Mouse (Mus musculus): ENCODE data around the gene Med4. TPM values are rescaled to one million over a fixed set of nuclear protein-coding genes. Genes with fewer than 3 reads are reported as not detected.
"Not testable (repeated sequence)": the region's sequence is repeated elsewhere in the genome, so short reads cannot be mapped to it uniquely, and the experiment has no call there.

Med4 gene
- polyA plus RNA-seq, 1 experiment from 2014 or later = 24.4 TPM

- Histone ChIP-seq H3K36me3 (ENCODE audit: control insufficient read depth, insufficient read depth) (no peaks in the 10 kb centered on the region; the same call in 1 of the 2 replicates), H3K4me2 (ENCODE audit: low read depth, low read length) (peak overlapping the region; percentile 37), H3K4me1 (ENCODE audit: control insufficient read depth, low read depth, low read length) (peaks cover 13% of the 10 kb centered on the region), H3K9me3 (replicated peaks; ENCODE audit: control insufficient read depth, low read length) (no peaks in the 10 kb centered on the region), H3K9ac (ENCODE audit: low read depth, low read length) (no peak overlapping the region), H3K4me3 (ENCODE audit: low read depth, low read length) (no peak overlapping the region; the same call in 1 of the 2 replicates), H3K27me3 (ENCODE audit: control insufficient read depth, insufficient read depth, low read depth, low read length) (no peaks in the 10 kb centered on the region), H3K27ac (ENCODE audit: low read length) (0 out of 2 replicates have a peak overlapping the region, but pooled peaks have one; percentile 5)
- ATAC-seq (ENCODE audit: low read depth) = peak; percentile 47
- WGBS (ENCODE audit: insufficient replicate concordance) = 48% methylated on average over 11 of the region's 11 CpGs
These were observed 2.0 kb upstream of the Med4 start for GRCm38 (mm10) chr14:73507702-73508376.

- no peak for ATAC-seq (ENCODE audit: low read depth)
- 73% methylated on average over 6 of the region's 6 CpGs for WGBS (ENCODE audit: insufficient replicate concordance)
- H3K4me2 ChIP-seq (ENCODE audit: low read depth, low read length) = no peak overlapping the region
- H3K27me3 ChIP-seq (ENCODE audit: control insufficient read depth, insufficient read depth, low read depth, low read length) = no peaks in the 10 kb centered on the region
- no peaks in the 10 kb centered on the region; the same call in 1 of the 2 replicates for H3K36me3 ChIP-seq (ENCODE audit: control insufficient read depth, insufficient read depth)
- no peak overlapping the region for H3K27ac ChIP-seq (ENCODE audit: low read length)
- H3K9ac ChIP-seq (ENCODE audit: low read depth, low read length) = no peak overlapping the region
- H3K4me3 ChIP-seq (ENCODE audit: low read depth, low read length) = no peak overlapping the region
- peaks cover 13% of the 10 kb centered on the region for H3K4me1 ChIP-seq (ENCODE audit: control insufficient read depth, low read depth, low read length)
- H3K9me3 ChIP-seq (replicated peaks; ENCODE audit: control insufficient read depth, low read length) = no peaks in the 10 kb centered on the region
These were observed 1.0 kb upstream of the Med4 start for GRCm38 (mm10) chr14:73508630-73509395.

- no peaks in the 10 kb centered on the region for H3K36me3 ChIP-seq (ENCODE audit: control insufficient read depth, insufficient read depth)
- no peaks in the 10 kb centered on the region for H3K9me3 ChIP-seq (replicated peaks; ENCODE audit: control insufficient read depth, low read length)
- ATAC-seq (ENCODE audit: low read depth) = no peak
- peaks cover 5% of the 10 kb centered on the region for H3K4me1 ChIP-seq (ENCODE audit: control insufficient read depth, low read depth, low read length)
- H3K4me3 ChIP-seq (ENCODE audit: low read depth, low read length) = peak overlapping the region; percentile 72
- H3K4me2 ChIP-seq (ENCODE audit: low read depth, low read length) = peak overlapping the region; percentile 66
- H3K9ac ChIP-seq (ENCODE audit: low read depth, low read length) = no peak overlapping the region
- 40% methylated on average over 3 of the region's 3 CpGs for WGBS (ENCODE audit: insufficient replicate concordance)
- H3K27ac ChIP-seq (ENCODE audit: low read length) = no peak overlapping the region
- H3K27me3 ChIP-seq (ENCODE audit: control insufficient read depth, insufficient read depth, low read depth, low read length) = no peaks in the 10 kb centered on the region
These were observed 14.3 kb downstream of the Med4 start for GRCm38 (mm10) chr14:73524136-73524535.

GRCm38 (mm10) chr14:73524766-73525448, 15.1 kb downstream of the Med4 start, which contains the start of gene Sucla2:
Gene Sucla2 (plus strand): TSS chr14:73525319.
- Histone ChIP-seq H3K9ac (ENCODE audit: low read depth, low read length) (peak within 1 kb of the TSS; percentile 71), H3K36me3 (ENCODE audit: control insufficient read depth, insufficient read depth) (no peaks in the 10 kb centered on the region), H3K9me3 (replicated peaks; ENCODE audit: control insufficient read depth, low read length) (no peaks in the 10 kb centered on the region), H3K27ac (ENCODE audit: low read length) (peak within 1 kb of the TSS; percentile 80), H3K4me1 (ENCODE audit: control insufficient read depth, low read depth, low read length) (peaks cover 5% of the 10 kb centered on the region), H3K4me2 (ENCODE audit: low read depth, low read length) (peak within 1 kb of the TSS; percentile 66), H3K4me3 (ENCODE audit: low read depth, low read length) (peak within 1 kb of the TSS; percentile 72), H3K27me3 (ENCODE audit: control insufficient read depth, insufficient read depth, low read depth, low read length) (no peaks in the 10 kb centered on the region)
- ATAC-seq (ENCODE audit: low read depth) = peak; percentile 100
- 0% methylated on average over 37 of the region's 41 CpGs for whole genome bisulfite sequencing (ENCODE audit: insufficient replicate concordance)

- not testable (repeated sequence) for H3K27ac ChIP-seq (ENCODE audit: low read length); H3K4me3 ChIP-seq (ENCODE audit: low read depth, low read length); H3K4me1 ChIP-seq (ENCODE audit: control insufficient read depth, low read depth, low read length); H3K4me2 ChIP-seq (ENCODE audit: low read depth, low read length); H3K36me3 ChIP-seq (ENCODE audit: control insufficient read depth, insufficient read depth); H3K27me3 ChIP-seq (ENCODE audit: control insufficient read depth, insufficient read depth, low read depth, low read length); H3K9me3 ChIP-seq (replicated peaks; ENCODE audit: control insufficient read depth, low read length); H3K9ac ChIP-seq (ENCODE audit: low read depth, low read length); ATAC-seq (ENCODE audit: low read depth)
- WGBS (ENCODE audit: insufficient replicate concordance) = 71% methylated on average over 3 of the region's 3 CpGs
These were observed 18.8 kb downstream of the Med4 start for GRCm38 (mm10) chr14:73528661-73529060.

GRCm38 (mm10) chr14:73533755-73534465, 24.1 kb downstream of the Med4 start:
- H3K4me2 ChIP-seq (ENCODE audit: low read depth, low read length) = no peak overlapping the region
- H3K9me3 ChIP-seq (replicated peaks; ENCODE audit: control insufficient read depth, low read length) = no peaks in the 10 kb centered on the region
- H3K4me3 ChIP-seq (ENCODE audit: low read depth, low read length) = no peak overlapping the region
- H3K36me3 ChIP-seq (ENCODE audit: control insufficient read depth, insufficient read depth) = no peaks in the 10 kb centered on the region
- WGBS (ENCODE audit: insufficient replicate concordance) = 61% methylated on average over 6 of the region's 6 CpGs
- no peak overlapping the region for H3K27ac ChIP-seq (ENCODE audit: low read length)
- no peaks in the 10 kb centered on the region for H3K4me1 ChIP-seq (ENCODE audit: control insufficient read depth, low read depth, low read length)
- ATAC-seq (ENCODE audit: low read depth) = no peak
- H3K27me3 ChIP-seq (ENCODE audit: control insufficient read depth, insufficient read depth, low read depth, low read length) = no peaks in the 10 kb centered on the region
- no peak overlapping the region for H3K9ac ChIP-seq (ENCODE audit: low read depth, low read length)

- H3K4me3 ChIP-seq (ENCODE audit: low read depth, low read length) = no peak overlapping the region
- H3K9me3 ChIP-seq (replicated peaks; ENCODE audit: control insufficient read depth, low read length) = no peaks in the 10 kb centered on the region
- H3K27ac ChIP-seq (ENCODE audit: low read length) = no peak overlapping the region
- no peaks in the 10 kb centered on the region for H3K36me3 ChIP-seq (ENCODE audit: control insufficient read depth, insufficient read depth)
- 63% methylated on average over 2 of the region's 2 CpGs for WGBS (ENCODE audit: insufficient replicate concordance)
- H3K4me1 ChIP-seq (ENCODE audit: control insufficient read depth, low read depth, low read length) = no peaks in the 10 kb centered on the region
- H3K27me3 ChIP-seq (ENCODE audit: control insufficient read depth, insufficient read depth, low read depth, low read length) = no peaks in the 10 kb centered on the region
- ATAC-seq (ENCODE audit: low read depth) = no peak
- H3K4me2 ChIP-seq (ENCODE audit: low read depth, low read length) = no peak overlapping the region
- no peak overlapping the region for H3K9ac ChIP-seq (ENCODE audit: low read depth, low read length)
These were observed 25.8 kb downstream of the Med4 start for GRCm38 (mm10) chr14:73535641-73536040.

GRCm38 (mm10) chr14:73543781-73544180, 34.0 kb downstream of the Med4 start:
- Histone ChIP-seq H3K9ac (ENCODE audit: low read depth, low read length) (no peak overlapping the region), H3K9me3 (replicated peaks; ENCODE audit: control insufficient read depth, low read length) (no peaks in the 10 kb centered on the region), H3K36me3 (ENCODE audit: control insufficient read depth, insufficient read depth) (no peaks in the 10 kb centered on the region), H3K4me2 (ENCODE audit: low read depth, low read length) (no peak overlapping the region), H3K4me1 (ENCODE audit: control insufficient read depth, low read depth, low read length) (no peaks in the 10 kb centered on the region), H3K27me3 (ENCODE audit: control insufficient read depth, insufficient read depth, low read depth, low read length) (no peaks in the 10 kb centered on the region), H3K4me3 (ENCODE audit: low read depth, low read length) (no peak overlapping the region), H3K27ac (ENCODE audit: low read length) (no peak overlapping the region)
- 62% methylated on average over 6 of the region's 6 CpGs for WGBS (ENCODE audit: insufficient replicate concordance)
- ATAC-seq (ENCODE audit: low read depth) = no peak
